Mouse (Mus musculus): ENCODE measurements around the gene Wfdc6a.

Wfdc6a gene

DNA sequence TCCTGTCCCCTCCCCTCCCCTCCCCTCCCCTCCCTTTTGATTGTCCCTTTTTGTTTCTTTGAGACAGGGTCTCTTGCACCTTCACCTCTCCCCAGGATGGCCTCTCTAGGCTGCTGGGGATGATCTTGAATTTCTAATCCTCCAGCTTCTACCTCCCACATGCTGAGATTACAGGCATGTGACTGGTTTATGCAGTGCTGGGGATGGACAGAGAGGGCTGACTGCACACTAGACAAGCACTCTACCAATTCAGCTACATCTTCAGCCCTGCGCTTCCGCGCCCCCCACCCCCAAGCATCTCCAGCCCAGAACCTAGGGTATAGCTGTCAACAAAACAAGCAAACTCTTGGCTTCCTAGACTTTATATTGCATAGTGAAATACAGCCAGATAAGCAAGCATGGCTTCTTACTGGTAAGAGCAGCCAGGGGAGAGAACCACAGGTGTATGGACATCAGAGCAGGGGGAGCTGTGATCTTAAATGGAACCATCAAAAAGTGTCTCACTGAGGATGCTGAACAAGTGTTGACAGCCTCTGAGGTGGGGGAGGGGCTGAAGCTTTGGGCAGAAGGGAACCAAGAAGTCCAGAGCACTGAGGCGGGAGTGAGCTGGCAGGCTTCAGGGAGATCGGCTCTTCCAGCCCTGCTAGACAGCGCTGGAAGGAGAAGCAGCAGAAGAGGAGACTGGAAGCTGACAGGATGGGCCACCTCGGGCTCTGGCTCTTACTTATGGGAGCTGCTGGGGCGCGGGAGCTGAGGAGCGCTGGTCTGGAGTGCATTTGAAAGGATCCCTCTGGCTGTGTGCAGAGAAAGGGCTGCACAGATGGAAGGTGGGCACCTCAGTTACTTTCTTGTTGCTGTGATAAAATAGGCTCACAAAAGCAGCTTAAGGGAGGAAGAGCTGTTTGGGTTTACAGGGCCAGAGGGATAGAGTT lies 35.0 kb downstream of the Wfdc6a start:
- DNase-seq (ENCODE audit: low read depth): no peak

DNA sequence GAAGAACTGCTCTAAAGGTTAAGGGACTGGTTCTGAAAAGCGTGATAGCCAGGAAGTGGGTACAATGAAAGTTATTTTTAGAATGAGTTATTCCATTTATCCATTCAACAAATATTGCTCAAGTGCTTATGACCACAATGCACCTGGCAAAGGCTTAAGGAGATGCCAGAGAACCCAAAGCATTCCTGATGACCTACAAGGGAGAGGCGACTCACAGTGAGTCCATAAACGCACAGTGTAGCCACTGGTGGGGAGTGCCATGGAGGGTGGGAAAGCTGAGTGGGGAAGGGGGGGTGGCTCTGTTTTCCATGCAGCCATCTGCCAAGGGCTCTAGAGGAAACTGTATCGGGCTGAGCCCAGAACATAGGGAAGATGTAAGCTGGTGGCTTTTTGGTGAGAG lies 35.9 kb downstream of the Wfdc6a start:
- DNase-seq (ENCODE audit: low read depth): no peak

DNA sequence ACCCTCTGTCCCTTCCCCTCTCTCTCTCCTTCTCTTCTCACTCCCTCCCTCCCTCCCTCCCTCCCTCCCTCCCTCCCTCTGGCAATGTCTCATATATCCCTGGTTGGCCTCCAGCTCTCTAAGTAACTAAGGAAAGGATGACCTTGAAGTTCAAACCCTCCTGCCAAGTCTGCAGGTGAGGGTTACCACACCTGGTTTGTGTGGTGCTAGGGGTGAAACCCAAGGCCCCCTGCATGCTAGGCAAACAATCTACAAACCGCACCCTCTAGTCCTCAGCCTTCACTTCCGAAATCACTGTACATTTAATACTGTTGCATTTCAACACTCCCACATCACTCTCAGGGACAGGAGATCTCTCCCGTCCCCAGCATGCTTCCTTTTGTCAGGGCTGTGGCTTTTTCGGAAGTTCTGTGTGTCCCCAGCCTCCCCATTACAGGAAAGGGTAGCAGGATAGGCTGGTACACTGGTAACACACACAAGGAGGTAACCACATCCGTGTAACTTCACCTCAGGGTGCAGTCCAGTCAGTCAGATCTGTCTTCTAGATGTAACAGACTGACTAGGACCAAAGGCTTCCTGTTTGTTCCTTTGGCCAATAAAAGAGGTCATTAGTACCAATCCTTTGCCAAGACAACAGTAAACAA lies 40.7 kb downstream of the Wfdc6a start:
- DNase-seq (ENCODE audit: low read depth): no peak

DNA sequence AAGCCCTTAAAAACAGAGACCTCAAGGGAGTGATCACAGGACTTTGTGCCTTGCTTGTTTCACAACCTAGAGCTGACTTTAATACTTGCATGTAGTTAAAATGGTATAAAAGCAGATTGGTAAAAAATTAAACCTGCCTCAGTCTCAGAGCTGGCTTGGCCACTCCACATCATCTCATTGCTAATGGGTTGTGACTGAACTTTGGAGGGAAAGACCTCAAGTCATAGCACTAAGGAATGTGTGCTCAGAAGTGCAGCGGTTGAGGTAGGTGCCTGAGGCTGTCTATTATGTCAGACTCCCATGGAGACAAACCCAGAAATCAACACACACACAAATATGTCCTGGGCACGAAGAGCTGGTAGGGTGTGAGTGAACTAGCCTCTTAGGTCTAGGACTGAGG lies 41.5 kb downstream of the Wfdc6a start:
- DNase-seq (ENCODE audit: low read depth): no peak

DNA sequence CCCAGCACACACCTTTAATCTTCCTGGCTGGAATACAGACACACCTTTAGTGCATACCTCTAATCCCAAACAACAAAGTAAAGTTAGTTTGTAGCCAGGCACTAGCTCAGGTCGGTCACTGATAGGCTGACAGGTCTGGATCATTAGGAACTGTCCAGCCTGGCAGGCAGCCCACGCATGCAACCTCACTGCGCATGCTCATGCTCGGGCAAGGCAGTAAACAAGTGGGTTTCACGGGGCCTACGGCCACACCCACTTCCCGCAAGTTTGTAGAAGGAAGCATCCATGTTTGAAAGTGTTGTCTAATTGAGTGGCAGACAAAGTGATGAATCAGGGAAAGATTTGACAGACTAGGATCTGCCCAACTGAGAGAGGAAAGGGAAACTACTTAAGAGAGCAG lies 42.6 kb downstream of the Wfdc6a start:
- no peak for DNase-seq (ENCODE audit: low read depth)

DNA sequence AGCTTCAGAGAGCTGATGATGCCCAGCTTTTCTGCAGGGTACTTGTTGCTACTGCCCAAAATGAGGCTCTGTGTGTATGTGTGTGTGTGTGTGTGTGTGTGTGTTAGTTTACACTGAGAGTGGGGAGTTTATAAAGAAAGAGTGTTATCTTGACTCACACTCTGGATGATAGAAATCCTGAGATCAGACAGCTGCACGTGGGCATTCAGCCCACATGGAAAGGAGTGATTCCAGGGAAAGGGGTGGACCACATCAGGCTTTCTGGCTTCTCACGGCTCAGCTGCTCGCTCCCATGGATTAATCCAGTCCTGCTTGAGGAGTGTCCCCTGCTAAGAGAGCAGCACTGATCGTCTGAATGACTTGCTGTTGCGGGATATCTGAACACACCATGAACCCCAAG lies 43.1 kb downstream of the Wfdc6a start:
- DNase-seq (ENCODE audit: low read depth): no peak

DNA sequence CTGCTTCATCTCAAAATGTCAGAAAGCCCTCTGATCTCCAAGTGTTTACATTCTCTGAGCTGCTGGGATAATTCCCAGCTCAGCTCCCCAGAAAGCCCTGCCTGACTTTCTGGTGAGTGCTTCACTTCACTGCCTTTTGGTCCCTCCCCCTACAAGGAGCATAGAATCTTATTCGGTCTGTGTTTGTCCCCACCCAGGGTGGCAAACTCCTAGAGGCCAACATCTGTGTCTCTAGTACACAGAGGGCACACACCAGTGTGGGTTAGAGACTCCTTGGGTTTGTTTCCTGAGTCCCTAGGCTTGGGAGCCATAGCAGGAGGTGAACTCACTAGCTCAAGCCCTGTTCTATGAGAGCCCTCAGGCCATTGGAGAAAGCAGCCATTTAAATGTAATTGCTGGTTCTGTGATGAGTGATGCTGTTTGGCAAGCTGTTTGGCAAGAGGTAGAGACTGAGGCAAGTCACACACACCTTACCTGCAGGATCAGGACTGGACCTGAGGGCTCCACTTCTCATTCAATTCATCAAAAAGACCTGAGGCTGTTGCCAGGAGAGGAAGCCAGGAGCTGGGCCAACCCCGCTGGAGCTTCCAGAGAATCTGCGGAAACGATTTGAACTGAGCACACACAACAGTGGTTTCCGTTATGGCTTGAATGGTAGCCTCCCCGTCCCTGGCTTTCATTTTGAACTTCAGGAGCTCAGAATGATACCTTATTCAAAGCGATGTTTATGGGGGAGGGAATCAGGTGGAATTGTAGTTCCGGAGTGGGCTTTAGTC lies 44.4 kb downstream of the Wfdc6a start:
- no peak for DNase-seq (ENCODE audit: low read depth)

DNA sequence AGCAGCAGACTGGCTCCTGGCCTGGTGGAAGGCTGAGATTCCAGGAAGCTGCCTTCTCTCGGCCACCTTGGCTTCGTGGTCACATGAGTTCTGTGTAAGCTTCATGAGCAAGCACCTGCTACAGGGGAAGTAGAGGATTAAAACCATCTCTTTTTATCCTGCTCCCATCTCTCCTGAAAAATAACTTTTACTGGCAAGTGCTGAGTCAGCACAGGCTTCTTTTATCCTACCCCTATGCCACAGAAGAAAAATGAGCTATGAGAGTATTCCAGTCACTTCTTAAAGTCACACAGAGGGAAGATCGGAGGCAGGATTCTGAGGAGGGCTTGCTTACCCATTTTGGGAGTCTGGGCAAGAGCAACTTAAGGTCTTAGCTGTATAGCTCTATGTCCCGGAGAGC lies 48.2 kb downstream of the Wfdc6a start:
- no peak for DNase-seq (ENCODE audit: low read depth)

DNA sequence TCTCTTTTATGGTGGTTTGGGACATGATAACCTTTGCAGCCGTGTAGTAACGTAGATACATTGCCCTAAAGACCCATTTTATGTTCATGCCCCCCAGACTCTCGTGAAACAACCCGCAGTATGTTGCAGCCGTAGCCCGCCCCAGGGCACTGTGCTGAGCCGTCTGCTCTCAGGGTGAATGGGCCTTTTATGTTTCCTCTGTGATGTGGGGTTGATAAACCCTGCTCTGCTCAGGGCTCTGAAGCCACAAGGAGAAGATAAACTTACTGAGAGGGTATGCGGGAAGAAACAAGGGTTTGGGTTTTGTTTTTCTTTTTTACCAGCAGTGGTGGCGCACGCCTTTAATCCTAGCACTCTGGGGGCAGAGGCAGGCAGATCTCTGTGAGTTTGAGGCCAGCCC lies 50.9 kb downstream of the Wfdc6a start:
- no peak for DNase-seq (ENCODE audit: low read depth)

DNA sequence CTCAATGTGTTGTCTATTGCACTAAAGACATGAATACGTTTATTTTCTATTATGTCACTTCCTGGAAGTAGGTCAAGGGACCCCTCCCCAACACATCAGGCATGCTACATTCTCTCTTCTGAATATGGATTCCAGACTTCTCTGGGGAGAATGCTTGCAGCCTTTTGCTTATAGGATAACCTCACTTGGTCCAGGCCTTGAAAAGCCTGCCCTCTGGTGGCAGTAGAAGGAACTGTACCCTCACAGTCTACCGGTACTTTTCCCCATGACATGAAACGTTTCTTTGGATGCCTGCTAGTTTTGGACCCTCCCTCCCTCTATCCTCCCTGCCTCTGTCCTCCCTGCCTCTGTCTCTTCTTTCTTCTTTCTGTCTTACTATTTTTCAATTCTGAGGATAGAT lies 54.1 kb downstream of the Wfdc6a start:
- DNase-seq (ENCODE audit: low read depth): peak; percentile 35
